Mouse (Mus musculus): ENCODE measurements at regions not wholly inside any gene's neighbourhood (a gene's known extent, or its start where the extent isn't known, plus 50 kb on each side); places are given as distances from the start of the nearest gene placed in this dataset.
"Not testable (repeated sequence)": the region's sequence is repeated elsewhere in the genome, so short reads cannot be mapped to it uniquely, and the experiment has no call there.

DNA sequence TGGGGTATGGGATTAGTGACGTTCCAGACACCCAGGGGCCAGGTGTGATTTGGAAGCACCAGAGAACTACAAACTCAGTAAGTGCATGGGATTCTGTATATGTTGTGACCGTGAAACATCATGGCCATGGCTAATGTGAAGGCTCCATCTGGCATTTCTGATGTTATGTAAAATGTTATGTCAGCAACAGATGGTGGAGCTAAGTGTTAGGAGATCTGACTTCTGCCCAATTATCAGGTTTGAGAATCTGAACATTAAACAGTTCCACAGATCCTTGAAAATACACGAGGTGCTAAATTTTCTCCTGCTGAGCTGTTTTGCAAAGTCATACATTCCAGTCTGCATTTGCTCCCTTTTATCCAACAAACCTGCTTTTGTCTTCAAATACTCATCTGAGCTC, 223.6 kb upstream of the Egfl6 start:
- no peak for DNase-seq

DNA sequence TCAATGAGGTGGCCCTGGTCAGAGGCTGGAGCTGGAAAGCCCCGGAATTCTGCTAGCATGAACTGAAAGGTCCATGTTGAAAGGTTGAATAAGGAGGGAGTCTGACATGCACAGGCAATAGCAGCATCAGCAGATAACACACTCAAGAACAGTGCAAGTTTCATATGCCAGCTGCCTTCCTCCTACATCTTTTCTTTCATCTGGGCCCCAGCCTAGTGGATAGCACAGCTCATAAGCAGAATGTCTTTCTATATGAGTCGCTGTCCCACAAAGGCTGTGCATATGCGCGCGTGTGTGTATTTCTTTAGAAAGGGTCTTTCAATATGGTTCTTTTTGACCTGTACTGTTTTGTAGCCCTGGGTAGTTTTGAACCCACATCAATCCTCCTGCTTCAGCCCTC, 222.7 kb upstream of the Egfl6 start:
- no peak for DNase-seq

DNA sequence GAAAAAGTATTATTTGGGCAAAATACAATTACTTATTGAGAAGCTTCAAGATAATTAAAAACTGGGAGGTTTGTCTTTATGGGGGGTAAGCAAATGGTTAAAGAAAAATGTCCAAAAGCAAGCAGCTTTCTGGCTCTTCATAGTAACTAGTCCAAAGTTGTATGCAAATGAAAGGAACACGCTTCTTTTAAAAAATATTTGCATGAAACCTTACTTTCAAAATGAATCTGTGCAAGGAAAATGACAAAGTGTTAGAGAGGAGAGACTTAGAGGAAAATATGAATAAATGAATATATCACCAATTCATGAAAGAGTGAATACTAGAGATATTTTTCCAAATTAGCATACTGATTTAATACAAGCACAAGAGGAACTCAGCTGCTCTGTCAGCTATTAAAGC, 220.4 kb upstream of the Egfl6 start:
- DNase-seq, result no peak

DNA sequence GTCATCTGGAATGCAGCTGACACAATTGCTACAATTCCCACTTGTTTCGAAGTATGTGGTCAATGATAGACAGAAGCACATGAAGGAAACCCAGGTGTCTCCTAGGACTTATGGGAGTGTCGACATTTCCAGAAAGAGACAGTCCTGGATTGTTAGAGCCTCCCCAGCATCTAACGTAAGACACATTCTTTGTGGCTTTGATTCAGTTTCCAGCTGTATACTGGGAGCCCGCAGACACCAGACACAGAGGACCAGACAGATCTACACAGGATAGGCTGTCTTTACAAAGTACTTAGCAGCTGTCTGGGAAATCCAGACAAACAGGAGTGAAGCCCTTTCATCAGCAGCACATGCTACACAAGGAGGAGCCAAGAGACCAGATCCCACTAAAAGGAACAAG, 220.0 kb upstream of the Egfl6 start:
- DNase-seq, result no peak

DNA sequence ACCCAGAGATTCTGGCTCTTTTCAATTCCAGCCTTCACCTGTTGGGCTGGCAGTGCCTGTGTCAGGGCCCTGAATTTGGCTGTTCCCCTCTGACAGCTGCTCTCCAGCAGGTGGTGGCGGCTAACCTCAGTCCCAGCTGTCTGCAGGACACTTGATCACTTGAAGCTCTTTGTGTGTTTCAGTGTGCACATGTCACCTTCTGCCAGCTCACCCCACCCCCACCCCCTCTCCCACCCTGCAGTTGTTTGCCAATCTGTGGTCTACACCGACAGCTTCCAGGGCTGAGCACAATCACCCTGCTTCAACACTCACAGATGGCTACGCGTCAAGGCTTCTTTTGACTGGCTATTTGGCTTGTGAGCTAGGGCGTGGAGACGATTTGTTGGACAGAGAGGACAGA, 217.7 kb upstream of the Egfl6 start:
- DNase-seq, result no peak

GRCm38 (mm10) chrX:166801017-166801416, 215.5 kb upstream of the Egfl6 start:
- no peak for DNase-seq

DNA sequence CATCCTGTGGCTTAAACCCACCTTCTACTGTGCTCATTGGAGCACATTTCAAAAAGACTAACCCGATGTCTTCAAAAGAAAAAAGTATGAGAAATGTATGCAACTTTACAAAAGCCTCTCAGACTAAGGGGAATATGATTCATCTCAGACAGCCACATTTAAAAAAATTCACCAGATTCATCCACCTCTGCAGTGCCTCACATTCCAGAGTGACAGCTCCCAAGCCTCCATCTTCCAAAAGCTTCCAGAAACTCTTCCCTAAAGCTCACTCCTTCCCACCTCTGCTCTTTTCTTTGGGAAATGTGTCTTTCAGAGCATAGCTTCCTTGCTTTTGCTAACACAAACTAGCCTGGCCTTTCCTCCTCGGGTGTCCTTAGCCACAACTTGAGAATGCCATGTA, 210.1 kb upstream of the Egfl6 start:
- no peak for DNase-seq

DNA sequence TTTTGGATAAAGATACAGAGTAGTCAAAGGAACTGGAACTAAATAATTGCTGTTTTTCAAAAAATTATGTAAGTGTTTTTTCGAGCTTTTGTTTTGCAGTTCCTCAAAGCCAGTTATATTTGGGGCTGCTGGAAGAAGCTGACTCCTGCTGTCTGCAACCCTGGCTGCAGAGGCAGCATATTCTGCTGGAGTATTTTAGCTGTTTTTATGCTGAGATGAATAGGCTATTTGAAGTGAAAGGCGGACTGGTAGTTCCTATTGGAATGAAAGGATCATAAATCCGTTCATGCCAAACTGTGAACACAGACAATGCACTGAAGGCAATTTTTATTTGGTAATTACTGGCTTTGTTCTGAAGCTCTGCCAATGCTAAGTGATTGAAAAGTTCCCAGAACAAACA, 203.5 kb upstream of the Egfl6 start:
- DNase-seq, result no peak

DNA sequence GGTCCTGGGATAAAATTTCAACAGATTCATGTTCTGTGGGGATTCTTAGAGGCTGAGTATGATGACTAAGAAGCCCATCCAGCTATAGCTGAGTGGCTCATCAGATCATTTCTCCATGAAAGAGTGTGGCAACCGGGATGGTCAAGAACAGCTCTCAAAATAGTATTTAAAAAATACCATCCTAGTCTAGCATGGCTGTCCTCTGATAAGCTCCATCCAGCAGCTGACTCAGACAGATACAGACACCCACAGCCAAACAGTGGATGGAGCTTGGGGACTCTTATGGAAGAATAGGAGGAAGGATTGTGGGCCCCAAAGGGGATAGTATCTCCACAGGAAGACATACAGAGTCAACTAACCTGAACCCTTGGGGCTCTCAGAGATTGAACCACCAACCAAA, 201.6 kb upstream of the Egfl6 start:
- DNase-seq, result not testable (repeated sequence)

DNA sequence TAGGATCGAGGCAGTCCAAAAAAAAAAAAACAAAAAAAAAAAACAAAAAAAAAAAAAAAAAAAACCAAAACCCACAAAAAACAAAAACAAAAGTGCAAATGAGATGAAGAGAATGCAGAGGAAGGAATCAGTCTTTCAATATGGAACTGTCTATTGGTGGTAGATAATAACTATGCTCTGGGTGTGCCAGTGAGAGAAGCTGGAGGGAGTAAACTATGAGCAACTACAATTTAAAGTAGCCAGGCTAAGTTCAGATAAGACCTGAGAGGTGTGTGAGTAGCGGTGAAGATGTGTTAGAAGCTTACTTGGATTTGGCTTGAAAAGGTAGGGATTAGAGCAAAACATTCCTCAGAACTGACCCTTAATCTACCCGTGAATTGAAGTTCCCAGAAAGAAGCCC, 200.1 kb upstream of the Egfl6 start:
- DNase-seq, result no peak

GRCm38 (mm10) chrX:166783377-166783776, 197.9 kb upstream of the Egfl6 start:
- no peak for DNase-seq

- DNase-seq, result no peak
These were observed 194.0 kb upstream of the Egfl6 start for GRCm38 (mm10) chrX:166779334-166780092.

DNA sequence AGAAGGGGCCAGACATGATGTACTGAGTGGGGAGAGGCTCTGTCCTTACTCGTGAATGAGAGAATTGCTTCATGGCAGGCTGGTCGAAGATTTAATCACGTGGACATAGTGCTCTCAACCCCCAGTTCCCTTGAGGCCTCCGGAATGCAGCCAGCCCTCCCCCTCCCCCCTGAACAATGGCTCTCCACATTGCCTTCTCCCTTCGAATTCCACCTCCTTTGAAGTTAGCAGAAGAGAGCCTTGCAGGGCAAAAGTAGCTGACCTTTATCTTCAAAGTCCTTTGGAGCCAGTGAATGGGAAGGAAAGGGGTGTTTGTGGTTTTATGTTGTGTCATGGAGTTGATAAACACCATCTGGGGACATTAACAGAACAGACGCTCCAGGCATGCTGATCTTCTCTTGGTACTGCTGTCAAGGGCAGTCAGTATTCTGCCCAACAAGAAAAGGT, 187.9 kb upstream of the Egfl6 start:
- DNase-seq, result peak; percentile 10

DNA sequence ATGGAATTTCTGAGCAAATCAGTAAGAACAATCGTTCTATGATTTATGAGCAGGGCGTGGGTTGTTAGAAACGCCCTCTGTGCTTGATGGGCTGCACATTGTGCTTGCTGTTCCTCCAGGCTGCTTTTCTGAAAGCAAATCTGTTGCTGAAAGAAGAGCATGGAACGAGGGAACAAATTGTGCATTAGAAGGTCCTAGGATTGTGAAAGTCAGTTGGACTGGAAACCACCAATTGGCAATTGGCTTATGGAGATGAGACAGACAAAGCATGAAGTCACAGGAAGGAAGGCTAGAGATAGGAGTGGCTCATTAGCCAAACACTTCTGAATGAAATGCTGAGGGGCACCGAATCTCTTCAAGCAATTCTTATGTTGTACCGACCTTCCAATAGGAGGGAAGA, 181.5 kb upstream of the Egfl6 start:
- no peak for DNase-seq

- no peak for DNase-seq
These were observed 180.1 kb upstream of the Egfl6 start for GRCm38 (mm10) chrX:166765647-166766046.

GRCm38 (mm10) chrX:166762098-166762497, 176.6 kb upstream of the Egfl6 start:
- no peak for DNase-seq

DNA sequence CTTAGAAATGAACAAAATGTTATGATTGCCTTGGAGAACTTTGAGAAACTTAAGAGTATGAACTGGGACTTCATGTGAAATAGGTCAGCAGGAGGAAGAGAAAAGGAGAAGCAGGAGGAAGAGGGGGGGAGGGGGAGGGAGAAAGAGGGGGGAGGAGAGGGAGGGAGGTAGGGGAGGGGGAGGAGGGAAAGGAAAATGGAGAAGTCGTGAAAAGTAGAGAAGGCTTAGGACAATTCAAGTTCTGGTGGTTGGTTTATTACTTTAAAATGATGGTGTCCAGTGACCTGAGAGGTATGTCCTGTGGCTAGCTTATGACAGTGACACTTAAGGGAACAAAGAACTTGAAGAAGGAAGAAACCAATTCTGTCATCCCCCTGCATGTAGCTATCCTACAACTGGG, 171.6 kb upstream of the Egfl6 start:
- DNase-seq, result no peak

DNA sequence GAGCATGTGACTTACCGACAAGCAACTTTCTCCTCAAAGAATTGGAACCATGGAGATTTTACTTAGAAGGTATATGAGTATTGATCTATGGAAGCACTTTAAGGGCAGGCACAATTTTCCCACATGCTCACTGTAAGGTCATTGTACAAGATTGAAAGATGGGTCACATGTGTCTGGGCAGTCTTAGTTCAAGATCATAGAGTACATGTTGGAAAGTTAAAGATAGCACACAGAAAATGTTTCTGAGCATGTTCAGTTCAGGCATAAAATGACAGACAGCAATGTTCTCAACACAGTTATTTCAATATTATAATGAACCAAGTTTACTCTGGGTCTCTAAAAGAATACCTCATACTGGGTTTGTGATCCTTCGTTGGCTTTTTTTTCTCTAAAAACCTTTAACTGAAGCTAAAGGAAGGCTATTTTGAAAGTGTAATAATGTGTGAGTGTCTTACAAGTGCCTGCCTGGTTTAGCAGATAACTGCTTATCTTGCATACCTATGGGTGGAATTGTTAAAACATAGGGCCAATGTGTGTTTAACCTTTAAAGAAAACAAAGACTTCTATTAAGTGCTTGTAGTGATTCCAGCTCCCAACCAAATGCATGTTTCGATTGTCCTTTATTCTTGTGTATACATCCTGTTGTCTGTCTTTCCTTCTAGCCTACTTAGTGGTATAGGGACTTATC, 169.6 kb upstream of the Egfl6 start:
- no peak for DNase-seq

GRCm38 (mm10) chrX:166749055-166749679, 163.6 kb upstream of the Egfl6 start:
- DNase-seq, result no peak

DNA sequence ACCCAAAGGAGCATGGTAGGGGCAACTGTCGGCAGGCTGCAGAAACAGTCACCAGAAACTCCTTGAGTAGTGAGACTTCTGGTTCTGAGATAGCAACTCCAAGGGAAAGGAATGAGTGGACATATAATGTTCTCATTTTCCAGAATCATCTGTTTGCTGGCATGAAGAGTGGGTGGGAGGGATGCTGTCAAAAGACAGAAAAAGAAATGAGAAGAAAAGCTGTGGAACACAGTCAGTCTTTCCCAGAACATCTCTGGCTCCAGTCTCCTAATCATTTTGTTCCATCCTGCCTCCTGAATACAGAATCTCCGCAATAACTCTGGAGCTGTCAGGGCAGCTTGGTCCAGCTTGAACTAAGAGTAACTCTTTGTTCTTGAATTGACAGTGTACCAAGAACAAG, 145.8 kb upstream of the Egfl6 start:
- DNase-seq, result no peak

GRCm38 (mm10) chrX:166728622-166728928, 143.1 kb upstream of the Egfl6 start:
- DNase-seq, result no peak

- no peak for DNase-seq
These were observed 142.5 kb upstream of the Egfl6 start for GRCm38 (mm10) chrX:166727823-166728621.
